Mouse (Mus musculus) embryo, embryonic 11 days (tissue): ENCODE results near the gene Rbm18.

Experiments
- DNase-seq: peaks from one replicate; pipeline ENCODE4 v3.0.0-alpha.2; 2015

Rbm18 gene

DNA sequence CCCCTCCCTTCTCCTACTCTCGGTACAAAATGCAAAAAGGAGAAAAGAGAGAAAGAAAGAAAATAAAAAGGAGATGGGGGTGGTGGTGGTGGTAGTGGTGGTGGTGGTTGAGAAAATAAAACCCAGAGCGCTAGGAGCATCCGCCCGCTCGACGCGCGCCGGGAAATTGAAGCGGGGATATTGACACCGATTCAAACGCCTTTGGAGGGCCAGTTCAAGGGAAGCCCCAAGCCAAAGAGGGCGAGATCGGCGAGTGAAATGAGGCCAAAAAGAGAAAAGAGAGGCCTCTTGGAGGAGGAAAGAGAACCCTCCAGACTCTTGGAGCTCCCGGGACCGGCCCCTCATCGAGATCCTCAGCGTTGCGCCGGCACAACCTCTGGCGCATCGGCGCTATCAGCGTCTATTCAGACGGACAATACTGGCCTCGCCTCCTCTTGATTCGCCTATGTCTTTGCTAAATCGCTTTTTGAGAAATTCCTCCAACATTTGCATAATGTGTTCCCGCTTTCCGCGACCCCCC lies 32.1 kb downstream of the Rbm18 start:
- peak; percentile 72 for DNase-seq

DNA sequence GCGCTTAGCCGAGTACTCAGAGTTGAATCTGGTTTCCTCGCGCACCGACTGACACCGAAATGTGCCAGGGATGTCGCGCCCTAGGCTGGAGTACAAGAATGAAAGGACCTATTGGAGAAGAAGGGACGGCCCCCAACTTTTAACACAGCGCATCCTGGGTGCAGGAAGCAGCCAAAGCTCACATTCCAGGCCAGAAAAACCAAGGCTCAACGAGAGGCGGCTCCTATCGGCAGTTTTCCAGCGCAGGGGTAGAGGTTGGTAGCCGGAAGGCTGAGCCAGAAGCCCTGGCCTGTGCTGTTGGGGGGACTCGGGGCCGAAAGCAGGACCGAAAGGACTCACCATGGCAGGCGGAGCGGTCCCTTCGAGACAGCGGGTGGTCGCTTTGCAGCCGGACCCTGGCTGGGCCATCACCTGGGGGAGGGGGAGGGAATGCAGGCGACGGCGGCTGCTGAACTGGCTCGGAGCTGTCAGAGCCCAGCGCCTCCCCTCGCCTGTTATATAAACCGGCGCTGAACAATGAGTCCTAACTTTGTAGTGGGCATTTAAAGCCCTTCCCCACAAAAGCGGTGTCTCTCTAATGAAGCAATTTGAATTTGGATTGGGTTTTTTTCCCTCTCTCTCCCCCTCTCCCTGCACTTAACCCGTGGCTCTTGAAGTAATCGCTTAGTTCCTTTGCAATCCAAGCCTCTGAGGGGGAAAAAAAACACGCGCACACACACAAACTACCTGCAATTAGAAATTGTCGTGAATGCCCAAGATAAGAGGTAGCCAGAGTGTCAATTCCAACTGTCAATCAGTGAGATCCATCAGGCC lies 32.8 kb downstream of the Rbm18 start:
- DNase-seq: peak; percentile 63

DNA sequence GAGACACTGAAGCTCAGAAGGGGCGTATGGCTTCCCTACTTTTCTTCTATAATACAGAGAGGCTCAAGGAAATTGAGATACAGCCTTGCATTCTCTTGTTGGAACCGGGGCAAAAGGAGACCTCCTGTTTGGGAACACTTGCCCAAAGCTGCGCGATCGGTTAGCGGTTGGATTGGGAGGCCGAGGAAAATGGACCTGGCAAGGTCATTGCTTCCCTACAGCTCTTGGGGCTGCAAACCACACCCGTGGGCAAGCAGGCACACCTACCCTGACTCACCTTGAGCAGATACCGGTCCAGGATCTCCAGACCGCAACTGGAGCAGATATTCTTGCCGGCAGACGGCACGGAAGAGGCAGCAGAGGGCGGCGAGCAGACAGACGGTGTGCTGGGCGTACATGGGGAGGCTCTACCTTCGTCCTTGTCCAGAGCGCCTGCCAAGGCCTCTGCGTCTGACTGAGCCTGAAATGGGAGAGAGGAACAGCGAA lies 33.5 kb downstream of the Rbm18 start:
- no peak for DNase-seq

DNA sequence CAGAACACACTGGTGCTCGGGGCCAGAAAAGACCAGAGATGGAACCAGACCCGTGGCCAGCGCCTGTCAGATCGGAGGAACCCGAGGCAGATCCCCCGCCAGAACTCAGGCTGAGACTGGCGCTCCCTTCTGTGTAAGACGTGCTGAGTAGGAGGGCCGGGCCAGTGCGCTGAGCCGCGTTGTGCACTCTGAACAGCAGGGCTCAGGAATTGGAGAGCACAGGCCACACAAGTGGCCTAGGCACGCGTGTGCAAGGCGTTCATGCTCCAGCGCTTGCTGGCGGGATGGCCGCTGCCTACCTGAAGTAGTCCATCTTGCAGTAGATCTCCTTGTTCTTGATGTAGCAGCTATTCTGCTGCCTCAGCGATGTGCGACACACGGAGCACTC lies 34.0 kb downstream of the Rbm18 start:
- DNase-seq: peak; percentile 65

DNA sequence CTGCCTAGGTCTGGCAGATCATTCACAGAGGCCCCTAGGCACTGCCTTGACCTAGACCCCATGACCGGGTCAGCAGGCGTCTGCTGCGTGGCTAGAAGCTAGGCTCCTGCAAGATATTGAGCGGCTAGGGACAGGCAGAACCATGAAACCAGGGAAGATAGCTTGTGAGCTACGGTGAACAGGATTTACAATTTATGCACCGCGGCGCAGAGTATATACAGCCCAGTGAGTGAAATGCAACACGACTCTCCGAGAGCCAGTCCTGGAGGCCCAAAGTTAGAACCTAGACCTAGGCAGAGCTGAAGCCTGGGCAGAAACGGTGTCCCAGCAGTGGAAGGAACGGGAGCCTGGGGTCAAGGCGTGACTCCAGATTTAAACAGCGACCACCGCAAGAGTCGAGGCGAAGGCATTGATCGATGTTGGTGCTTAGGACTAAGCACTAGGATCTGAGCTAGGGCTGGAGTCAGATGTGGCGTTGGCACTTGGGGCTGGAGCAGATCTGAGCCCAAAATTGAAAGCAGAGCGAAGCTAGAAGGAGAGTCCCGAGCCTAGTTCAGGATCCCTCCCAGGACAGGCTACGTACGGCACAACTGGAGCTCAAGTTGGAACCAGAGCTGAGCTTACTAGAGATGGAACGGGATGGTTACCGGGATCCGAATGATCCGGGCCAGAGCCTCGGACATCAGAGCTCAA lies 34.6 kb downstream of the Rbm18 start:
- no peak for DNase-seq

DNA sequence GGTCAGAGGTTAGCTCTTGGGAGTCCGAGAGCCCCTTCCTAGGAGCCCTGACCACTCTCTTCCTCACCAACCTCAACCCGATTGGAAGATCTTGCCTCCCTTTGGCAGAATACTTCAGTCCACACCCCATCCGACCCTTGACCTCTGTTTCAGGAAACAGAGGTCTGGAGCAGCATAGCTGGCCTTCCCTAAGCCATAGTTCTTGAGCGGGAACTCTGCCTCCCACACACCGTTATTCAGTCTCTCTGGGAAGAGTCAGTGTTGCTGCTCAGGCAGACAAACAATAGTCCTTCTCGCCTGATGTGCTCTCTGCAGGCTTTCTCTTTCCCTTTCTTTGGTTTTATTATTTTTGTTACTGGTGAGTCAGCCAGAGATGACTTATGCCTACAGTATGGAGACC lies 36.8 kb downstream of the Rbm18 start:
- DNase-seq: no peak

DNA sequence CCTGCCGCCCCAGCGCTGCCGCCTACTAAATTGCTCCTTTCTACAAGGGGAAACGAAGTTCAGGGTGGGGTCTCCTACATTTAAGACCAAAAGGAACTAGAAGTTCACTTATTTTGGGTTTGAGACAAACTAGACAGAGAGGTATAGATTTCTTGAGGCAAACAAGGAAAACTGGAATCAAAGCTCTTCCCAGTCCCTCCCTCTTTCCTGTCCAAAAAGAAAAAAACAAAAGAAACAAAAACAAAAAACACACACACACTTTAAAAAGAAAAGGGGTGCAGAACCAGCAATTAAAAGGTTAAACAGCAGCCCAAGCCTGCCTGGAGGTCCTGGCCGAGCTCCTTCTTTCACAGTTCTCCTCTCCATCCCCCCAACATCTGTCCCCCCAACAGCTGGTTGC lies 38.6 kb downstream of the Rbm18 start:
- DNase-seq: no peak

DNA sequence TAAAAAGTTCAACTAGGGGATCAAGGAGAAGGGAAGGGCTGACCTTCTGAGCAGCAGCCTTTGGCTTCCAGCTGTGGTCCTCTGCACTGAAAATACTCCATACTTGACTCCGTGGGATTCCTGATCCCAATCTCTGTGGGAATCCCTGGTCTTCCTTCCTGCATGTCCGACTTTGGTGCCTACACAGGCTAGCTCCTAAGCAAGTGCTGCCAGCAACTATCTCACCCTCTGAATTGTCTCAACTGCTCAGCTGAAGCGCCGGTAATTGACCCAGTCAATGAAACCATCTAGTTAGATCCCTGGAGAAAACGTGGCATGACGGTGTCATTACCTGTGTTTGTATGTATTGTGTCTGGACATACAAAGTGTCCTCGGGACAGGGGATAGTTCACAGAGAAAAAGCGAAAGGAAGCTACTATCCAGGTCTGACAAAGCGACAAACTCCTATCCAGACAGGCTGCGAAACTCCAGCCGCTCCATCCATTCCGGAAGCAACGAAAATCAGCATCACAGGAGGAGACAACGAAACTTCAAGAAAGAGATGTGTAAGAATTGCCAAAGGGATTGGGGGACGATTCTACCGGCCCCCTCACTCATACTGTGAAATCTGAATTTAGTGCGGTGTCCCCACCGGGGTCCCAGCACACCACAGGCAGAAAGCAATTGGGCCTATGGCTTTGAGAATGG lies 39.3 kb downstream of the Rbm18 start:
- DNase-seq: no peak

DNA sequence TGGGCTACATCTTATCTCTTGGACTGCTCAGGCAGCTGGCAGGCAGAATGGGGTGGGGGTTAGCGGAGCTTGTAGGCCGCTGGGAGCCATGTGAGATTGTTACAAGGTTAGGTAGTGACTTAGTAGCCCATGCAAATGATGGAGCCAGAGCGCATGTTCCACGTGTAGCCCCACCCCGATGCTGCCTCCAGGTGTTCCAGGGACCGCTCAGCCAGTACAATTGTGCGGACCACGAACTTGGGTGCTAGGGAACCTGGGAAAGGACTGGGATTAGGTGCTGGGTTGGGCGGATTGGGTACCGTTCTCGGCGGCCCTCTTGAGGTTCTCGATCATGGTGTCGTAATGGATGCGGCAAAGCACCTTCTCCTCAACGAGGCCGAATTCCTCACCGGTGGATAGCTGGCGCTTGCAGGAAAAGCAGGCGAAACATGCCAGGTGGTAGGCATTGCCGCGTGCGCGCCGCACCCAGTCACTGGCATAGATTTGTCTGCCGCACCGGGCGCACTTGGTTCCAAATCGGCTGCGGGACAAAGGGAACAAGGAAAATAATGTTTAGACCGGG lies 42.6 kb downstream of the Rbm18 start:
- DNase-seq: no peak

DNA sequence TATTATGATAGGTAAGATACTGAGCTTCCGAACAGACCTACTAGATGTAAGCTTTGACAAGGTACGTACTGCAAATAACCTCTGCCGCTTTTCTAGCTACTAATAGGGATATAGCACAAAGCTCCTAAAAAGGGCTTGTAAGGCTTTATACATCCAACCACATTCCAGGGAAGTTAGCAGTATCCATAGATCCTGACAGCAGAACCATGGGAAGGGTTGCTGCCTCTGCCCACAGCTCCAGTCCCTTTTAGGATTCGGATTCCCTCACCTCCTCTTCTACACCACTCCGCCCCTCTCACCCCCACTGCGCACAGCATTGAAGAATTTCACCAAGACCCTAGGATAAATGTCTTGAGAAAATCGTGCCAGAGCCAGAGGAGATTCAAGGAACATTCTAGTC lies 43.3 kb downstream of the Rbm18 start:
- no peak for DNase-seq

DNA sequence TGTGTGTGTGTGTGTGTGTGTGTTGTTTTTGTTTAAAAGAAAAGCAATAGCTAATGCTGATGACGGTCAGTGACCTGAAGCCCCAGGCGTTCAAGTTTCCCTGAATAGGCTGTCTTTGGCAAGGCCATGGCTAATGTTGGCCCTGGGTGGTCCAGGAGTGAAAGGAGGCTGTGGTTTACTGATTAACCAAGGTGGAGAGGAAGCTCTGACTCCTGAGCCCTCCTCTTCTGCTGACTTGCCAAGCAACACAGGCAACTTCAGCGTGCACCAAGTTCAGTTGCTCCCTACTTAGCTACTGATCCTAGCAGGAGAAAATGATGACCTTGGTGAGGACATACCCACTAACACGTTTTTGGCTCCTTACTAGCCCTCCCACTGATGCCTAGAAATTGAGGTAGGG lies 43.8 kb downstream of the Rbm18 start:
- no peak for DNase-seq

DNA sequence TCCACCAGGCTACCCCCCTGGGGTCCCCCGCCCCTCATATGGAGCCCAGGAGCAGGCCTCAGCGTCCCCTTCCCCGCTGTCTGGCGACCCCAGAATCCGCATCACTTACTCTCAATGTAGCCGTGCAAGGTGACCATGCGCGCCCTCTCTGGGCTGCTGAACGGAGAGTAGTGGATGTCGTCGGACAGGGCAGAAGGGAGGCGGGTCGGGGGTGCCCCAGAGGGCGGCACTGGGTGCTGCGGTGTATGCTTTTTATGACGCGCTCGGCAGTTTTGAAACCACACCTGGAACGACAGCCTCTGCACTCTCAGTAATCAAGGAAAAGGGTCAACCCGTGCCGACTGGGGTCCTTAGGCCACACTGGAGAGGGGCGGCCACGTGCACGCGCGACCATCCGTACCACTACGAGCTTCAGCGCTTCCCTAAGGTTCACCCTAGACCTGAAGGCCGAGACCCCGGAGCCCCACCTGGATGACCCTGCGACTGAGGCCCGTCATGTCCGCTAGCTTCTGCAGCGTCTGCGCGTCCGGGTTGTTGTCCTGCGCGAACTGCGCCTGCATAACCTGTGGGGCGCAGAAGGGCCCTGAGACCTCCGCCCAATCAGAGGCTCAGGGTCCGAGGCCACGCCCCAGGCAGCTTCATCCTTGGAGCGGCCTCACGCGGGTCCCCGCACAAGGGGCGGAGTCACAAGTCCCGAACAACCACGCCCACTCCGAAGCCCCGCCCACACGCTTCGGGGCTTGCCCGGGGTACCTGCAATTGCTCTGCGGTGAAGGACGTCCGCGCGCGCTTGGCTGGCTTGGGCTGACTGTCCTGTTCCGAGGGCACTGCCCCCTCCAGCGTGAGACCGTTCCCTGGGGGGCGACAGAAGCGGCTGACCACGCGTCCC lies 45.5 kb downstream of the Rbm18 start:
- DNase-seq: peak; percentile 93

DNA sequence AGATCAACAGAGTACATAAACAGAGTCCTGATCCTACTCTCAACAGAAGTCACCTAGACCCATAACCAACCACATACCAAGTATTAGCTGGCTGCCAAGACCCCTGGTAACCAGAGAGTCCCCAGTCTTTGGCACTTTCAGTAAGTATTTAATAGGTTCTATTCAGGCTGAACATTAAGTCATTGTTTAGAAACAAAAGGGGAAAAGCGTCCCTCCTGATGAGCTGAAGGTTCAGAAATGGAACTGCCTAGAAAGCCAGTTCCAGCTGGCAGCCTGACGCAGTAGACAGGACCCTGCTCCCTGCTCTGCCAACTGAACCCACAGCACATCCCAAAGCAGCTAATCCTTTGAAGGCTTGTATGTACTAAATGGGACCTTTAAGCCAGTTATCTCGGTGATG lies 47.4 kb downstream of the Rbm18 start:
- DNase-seq: no peak

DNA sequence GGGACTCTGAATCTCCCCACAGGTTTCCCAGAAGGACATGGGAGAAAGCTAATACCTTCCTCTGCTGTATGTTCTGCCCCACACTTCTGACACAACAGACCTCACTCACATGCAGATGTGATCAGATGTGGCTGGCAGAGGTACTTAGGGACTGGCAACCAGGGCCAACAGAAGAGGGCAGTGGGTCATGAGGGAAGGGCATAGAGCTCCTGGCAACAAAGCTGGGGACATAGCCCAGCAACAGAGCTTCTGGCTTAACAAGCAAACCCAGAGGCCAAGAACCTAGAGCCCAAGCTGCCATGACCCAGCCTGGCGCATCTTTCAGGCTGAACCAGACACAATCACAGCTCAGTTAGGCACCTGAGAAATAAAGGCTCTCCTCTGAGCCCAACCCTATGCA lies 51.5 kb downstream of the Rbm18 start:
- DNase-seq: no peak

DNA sequence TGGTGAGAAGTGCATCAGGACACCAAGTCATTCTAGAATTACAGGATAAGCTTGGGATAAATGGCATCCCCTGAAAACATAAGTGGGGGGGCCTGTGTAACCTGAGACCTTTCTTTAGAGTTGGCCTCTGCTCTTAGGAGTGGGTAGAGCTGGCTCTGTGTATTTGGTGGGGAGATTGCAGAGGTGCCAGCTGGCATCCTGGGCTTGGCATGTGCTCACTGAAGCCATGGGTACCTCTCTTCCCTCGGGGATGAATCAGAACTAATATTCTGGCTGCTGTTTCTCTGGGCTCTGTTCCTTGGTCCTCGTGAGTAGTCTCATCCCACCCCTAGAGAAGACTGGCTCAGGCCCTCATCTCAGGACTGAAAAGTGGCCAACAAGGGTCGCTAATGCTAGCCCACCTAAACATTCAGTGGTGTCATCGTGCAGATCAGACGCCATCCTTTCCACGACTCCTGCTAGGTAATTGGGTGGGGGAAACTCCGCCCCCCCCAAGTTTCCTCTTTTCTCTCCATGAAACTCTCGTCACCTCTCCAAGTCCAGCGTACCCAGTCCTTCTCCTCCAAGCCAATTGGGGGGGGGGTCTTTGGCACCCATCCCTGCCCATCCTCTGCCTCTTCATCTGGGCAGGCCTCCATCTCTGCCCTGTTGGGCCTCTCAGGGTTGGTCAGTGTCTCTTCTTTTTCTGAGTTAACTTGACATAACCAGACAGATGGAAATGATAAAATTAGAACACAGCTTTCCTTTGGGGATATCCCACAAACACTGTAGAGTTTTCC lies 53.6 kb downstream of the Rbm18 start:
- no peak for DNase-seq

DNA sequence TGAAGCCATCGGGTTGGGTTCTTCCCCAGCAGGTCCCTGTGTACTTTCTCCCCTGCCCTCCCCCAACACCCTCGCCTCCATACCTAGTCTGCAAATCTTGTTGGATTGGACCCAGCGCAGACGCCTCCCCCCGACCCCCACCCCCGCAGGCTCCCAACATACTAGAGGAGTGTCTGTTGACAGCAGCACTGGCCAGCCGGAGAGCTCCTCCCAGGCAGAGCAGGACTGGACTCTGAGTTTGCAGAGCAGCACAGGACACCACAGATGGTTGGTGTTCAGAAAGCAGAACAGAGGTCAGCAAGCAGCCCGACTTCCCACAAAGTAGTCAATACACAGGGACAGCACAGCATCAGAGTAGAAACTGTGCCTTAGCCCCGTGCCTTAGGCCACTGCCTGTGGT lies 55.1 kb downstream of the Rbm18 start:
- peak; percentile 48 for DNase-seq

DNA sequence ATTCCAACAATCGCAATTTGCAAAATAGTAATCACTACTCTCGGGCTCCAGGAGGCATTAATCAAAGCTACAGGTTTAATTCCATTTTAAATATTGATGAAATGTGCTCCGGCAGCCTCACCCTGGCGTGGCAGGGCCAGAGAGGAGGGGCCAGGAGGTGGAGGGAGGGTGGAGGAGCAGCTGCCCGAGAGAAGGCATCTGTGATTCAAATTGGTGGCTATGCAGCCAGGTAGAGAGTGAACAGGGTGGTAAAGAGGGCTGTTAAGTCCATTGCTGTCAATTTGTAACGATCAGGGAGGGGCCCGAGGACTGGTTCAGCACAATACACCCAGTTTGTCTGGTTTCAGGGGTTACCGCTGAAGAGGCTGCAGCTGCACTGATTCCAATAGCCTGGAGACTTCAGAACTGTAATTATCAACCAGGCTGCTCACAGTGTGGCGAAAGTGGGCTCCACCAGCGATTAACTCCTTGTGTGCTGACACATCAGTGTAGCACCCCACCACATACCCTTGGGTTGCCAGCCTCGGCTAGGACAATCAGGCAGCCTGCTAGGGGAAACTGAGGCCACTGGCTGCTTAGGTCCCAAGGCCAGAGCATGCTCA lies 59.3 kb downstream of the Rbm18 start:
- no peak for DNase-seq

DNA sequence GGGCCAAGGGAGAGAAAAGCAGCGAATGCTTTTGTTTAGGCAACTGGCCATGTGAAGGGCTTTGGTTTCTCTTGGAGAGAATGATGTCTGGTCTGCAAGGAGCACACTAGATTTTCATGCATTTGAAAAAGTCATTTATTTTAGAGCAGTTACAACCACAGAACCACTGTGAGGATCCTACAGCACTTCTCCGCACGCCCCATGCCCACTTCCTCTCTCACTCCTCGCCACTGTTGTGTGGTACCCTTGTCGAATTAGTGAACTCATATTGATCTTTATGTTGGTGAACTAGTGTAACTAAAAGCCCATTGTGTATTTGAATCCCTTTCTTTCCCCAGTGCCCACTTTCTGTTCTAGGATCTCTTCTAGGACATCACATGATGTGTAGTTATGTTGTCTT lies 61.4 kb downstream of the Rbm18 start:
- no peak for DNase-seq

DNA sequence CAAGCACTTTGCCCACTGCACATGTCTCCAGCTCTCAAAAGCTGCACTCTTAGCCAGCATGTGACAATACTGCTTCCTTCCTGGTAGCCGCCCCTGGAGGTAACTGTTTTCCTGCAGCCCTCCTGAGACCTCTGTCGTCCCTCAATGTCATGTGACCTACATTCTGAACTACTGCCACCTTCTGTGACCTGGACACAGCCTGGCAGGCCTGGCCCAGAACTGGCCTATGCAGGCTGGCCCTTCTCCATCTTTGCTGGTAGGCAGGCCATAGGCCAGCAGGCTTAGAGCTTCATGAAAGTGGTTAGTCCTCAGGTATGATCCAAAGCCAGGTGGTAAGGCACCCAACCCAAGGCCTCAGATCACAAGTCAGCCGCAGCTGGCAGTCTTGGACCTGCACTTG lies 62.8 kb downstream of the Rbm18 start:
- no peak for DNase-seq

DNA sequence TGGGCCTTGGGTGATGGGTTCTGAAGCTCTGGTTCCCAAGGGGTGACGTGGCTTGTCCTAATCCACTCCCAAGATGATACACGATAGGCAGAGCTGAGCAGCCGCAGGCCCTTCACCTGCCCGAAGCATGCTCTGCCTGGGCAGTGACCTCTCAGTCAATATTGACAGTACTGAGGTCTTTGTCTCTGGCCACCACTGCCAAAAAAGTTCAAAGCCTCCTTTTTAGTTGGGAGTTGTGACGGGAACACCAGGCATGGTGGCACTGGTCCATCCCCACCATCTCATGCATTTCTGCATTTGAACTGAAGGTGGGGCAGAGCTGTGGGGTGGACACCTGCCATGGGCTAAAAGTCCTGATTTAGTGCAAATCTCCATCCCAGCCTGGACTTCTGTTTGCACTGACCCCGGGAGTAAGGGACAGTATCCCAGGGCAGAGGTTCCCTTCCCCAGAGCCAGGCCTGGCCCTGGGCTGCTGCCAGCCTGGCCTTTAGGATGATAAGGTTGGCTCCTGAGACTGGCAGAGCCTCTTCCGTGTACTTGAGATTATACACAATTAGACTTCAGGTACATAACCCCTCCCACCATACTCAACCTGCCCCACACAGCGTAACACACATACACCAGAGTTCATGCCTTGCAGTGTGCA lies 64.8 kb downstream of the Rbm18 start:
- no peak for DNase-seq
